Mouse (Mus musculus) liver, postnatal 0 days (tissue): ENCODE measurements around the gene Trim23. TPM values are rescaled to one million over a fixed set of nuclear protein-coding genes. Genes with fewer than 3 reads are reported as not detected.
"Not testable (repeated sequence)": the region's sequence is repeated elsewhere in the genome, so short reads cannot be mapped to it uniquely, and the experiment has no call there.

Experiments
- ATAC-seq: fragments of 200-750 bp; cut with Nextera tagmentation; 2 replicates; pipeline ENCODE4 v1.8.0; 2017; ENCODE audit warnings: mild to moderate bottlenecking, moderate library complexity
- DNase-seq: peaks from one replicate; pipeline ENCODE4 v3.0.0-alpha.2; 2016
- H3K27ac ChIP-seq: fragments of 300-500 bp; sonication (generic); 2 replicates; pipeline ENCODE4 v1.5.1; 2014; ENCODE audit warnings: antibody characterized with exemption, moderate library complexity, mild to moderate bottlenecking, low read depth
- H3K27me3 ChIP-seq: fragments of 300-500 bp; sonication (generic); 2 replicates; pipeline ENCODE4 v1.6.1; 2014; ENCODE audit warnings: low read length, control low read depth, mixed read lengths; ENCODE audit not compliant: insufficient read depth
- H3K36me3 ChIP-seq: fragments of 300-500 bp; sonication (generic); replicated peaks from 2 replicates; pipeline ENCODE4 v1.6.1; 2014; ENCODE audit warnings: mild to moderate bottlenecking, control low read depth, low read length, moderate library complexity, mixed read lengths; ENCODE audit not compliant: insufficient read depth
- H3K4me1 ChIP-seq: fragments of 300-500 bp; sonication (generic); 2 replicates; pipeline ENCODE4 v1.6.1; 2014; ENCODE audit warnings: antibody characterized with exemption, mild to moderate bottlenecking, control low read depth; ENCODE audit not compliant: insufficient read depth
- H3K4me2 ChIP-seq: fragments of 300-500 bp; sonication (generic); 2 replicates; pipeline ENCODE4 v1.6.1; 2014; ENCODE audit warnings: low read depth, mild to moderate bottlenecking, low read length, moderate library complexity, mixed read lengths
- H3K4me3 ChIP-seq: fragments of 300-500 bp; sonication (generic); 2 replicates; pipeline ENCODE4 v1.5.1; 2014; ENCODE audit warnings: low read depth, low read length
- H3K9ac ChIP-seq: fragments of 300-500 bp; sonication (generic); replicated peaks from 2 replicates; pipeline ENCODE4 v1.6.1; 2014; ENCODE audit warnings: mild to moderate bottlenecking, moderate library complexity
- H3K9me3 ChIP-seq: fragments of 300-500 bp; sonication (generic); 2 replicates; pipeline ENCODE4 v1.6.1; 2016; ENCODE audit warnings: mild to moderate bottlenecking, control low read depth, low read length, mixed read lengths
- CTCF ChIP-seq: sonication (generic); IDR thresholded peaks from 2 replicates; pipeline ENCODE4 v1.5.1; 2016; ENCODE audit warnings: antibody characterized with exemption, low read depth
- EP300 ChIP-seq: IDR thresholded peaks from 2 replicates; pipeline ENCODE4 v1.6.1; 2016; ENCODE audit warnings: antibody characterized with exemption, low read depth, mild to moderate bottlenecking
- WGBS: fragments of 180-500 bp; shearing (Covaris S2); extraction: QIAGEN DNeasy Blood & Tissue Kit; methylation state at CpG from one replicate; pipeline ENCODE4 v1.1.7; 2014; ENCODE audit not compliant: insufficient replicate concordance; 5-methylcytosine and 5-hydroxymethylcytosine counted together
- polyA plus RNA-seq: library from polyadenylated mRNA; unstranded; fragments of >200 nt; fragmentation: Nextera tagmentation; extraction: Ambion mirVana; gene quantifications from 2 replicates; pipeline ENCODE4 v1.2.1, GENCODE M21; 2015

Gene Trim23
- polyA plus RNA-seq, 1 experiment from 2014 or later, result 6.4 TPM

DNA sequence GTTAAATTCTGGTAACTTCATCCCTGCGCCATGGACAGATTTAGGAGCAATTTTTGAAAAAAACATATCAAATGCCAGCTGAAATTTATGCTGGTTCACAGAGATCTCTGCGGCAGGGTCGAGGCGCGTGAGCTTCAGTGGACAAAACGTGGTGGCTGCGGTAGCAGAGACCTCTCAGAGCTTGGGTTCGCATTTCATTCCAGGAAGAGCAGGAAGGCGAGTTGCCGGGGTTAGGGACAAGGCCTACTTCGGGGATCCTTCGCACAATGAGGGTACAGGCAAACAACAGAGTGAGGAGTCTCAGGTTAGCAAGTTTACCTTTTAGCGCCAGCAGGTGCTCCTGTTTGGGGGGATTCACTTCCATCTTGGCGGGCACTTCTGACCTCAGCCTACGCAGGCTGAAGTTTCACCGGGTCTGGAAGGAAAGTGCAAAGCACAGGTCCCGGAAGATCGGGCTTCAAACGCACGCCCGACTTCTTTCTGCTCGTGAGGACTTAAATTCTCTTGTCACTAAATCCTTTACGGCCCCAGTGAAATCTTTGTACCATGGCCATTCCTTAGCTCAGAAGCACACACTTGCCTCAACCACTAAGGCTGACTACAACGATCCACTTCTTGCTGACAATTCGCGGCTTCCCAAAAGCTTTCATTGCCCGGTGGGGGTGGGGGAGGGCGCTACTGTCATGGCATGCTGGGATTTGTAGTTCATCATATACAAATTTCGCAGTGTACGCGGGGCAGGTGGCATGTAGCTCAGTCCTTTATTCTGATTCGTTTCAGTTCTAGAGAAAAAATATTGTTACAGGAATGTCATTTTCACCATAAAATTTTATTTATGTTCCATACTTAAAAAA is 574 bp upstream of the Trim23 start, which contains the start of gene Trappc13:
Gene Trappc13 (minus strand): TSS at position 674 of the 854 bp plus-strand sequence.
- Histone ChIP-seq H3K4me1 (peaks cover 11% of the 10 kb centered on the region), H3K4me3 (peak within 1 kb of the TSS; percentile 78), H3K9me3 (no peaks in the 10 kb centered on the region), H3K27ac (peak within 1 kb of the TSS; percentile 90), H3K4me2 (peak within 1 kb of the TSS; percentile 77), H3K9ac (peak within 1 kb of the TSS; percentile 82), H3K27me3 (no peaks in the 10 kb centered on the region), H3K36me3 (peaks cover 12% of the 10 kb centered on the region)
- TF ChIP-seq EP300, result no peak
- TF ChIP-seq CTCF, result peak; percentile 6; the same call in 1 of the 2 replicates
- peak; percentile 84 for ATAC-seq
- DNase-seq, result peak; percentile 88
- WGBS, result under 1% methylated on average over 32 of the region's 32 CpGs

DNA sequence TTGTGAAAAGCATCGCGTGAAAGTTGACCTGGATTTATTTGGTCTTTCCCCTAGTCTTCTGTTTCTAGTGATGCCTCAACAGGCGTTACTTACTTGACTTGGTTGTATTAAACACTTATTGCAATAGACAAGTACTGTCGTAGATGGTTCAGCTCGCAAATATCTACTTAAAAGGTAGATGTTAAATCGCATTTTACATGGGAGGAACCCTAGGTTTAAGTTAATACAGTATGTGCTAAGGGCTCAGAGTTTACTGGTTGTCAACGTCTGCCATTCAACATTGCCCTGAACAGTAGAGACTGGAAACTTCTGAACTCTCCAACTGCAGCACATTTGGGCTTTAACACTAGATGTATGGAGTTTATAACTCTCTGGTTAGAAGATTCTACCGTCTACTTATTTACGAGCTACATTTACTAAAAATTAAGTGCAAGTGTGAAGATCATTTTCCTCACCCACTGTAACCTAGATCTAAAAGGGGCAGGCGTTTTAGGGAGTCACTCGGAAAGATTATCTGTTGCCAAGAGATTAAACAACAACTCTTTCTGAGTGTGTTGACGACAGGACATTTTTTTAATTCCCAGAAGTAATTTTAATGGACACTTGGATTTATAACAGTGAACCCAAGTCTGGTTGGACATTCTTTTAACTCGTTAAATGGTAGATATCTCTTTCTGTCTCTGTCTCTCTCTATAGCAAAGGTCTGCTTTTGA is 735 bp downstream of the Trim23 start:
- ATAC-seq, result peak; percentile 2; the same call in 1 of the 2 replicates
- peak overlapping the region; percentile 76 for H3K9ac ChIP-seq
- TF ChIP-seq EP300 (peak; percentile 43; the same call in 1 of the 2 replicates), CTCF (no peak)
- no peaks in the 10 kb centered on the region for H3K27me3 ChIP-seq
- H3K4me2 ChIP-seq, result peak overlapping the region; percentile 71
- no peaks in the 10 kb centered on the region for H3K9me3 ChIP-seq
- peaks cover 12% of the 10 kb centered on the region for H3K36me3 ChIP-seq
- peak overlapping the region; percentile 84 for H3K27ac ChIP-seq
- H3K4me3 ChIP-seq, result peak overlapping the region; percentile 78
- WGBS, result 12% methylated on average over 13 of the region's 13 CpGs
- no peak for DNase-seq
- peaks cover 8% of the 10 kb centered on the region for H3K4me1 ChIP-seq

DNA sequence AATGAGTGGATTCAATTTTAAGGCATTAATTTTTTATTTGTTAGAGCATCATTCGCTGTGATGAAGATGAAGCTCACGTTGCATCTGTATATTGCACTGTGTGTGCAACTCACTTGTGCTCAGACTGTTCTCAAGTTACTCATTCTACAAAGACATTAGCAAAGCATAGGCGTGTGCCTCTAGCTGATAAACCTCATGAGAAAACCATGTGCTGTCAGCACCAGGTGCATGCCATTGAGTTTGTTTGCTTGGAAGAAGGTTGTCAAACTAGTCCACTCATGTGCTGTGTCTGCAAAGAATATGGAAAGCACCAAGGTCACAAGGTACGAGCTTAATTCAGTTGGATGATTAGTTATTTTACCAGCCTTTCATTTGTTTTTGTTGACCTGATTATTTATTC is 8.8 kb downstream of the Trim23 start:
- Histone ChIP-seq H3K27ac (no peak overlapping the region), H3K4me2 (no peak overlapping the region), H3K4me1 (no peaks in the 10 kb centered on the region), H3K27me3 (no peaks in the 10 kb centered on the region), H3K36me3 (peaks cover 34% of the 10 kb centered on the region), H3K9me3 (no peaks in the 10 kb centered on the region), H3K9ac (no peak overlapping the region), H3K4me3 (no peak overlapping the region)
- 81% methylated on average over 4 of the region's 4 CpGs for WGBS
- ATAC-seq (no peak), DNase-seq (no peak)
- TF ChIP-seq CTCF (no peak), EP300 (no peak)

DNA sequence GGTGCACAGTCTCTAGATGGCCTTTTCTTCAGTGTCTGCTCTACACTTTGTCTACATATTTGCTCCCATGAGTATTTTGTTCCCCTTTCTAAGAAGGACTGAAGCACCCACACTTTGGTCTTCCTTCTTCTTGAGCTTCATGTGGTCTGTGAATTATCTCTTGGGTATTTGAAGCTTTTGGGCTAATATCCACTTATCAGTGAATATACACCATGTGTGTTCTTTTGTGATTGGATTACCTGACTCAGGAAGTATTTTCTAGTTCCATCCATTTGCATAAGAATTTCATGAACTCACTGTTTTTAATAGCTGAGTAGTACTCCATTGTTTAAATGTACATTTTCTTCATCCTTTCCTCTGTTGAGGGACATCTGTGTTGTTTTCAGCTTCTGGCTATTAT is 17.3 kb downstream of the Trim23 start:
- not testable (repeated sequence) for ATAC-seq, H3K9me3 ChIP-seq, H3K4me2 ChIP-seq, H3K9ac ChIP-seq, H3K27ac ChIP-seq, H3K27me3 ChIP-seq, H3K4me3 ChIP-seq, DNase-seq, H3K4me1 ChIP-seq
- peaks cover 26% of the 10 kb centered on the region for H3K36me3 ChIP-seq

DNA sequence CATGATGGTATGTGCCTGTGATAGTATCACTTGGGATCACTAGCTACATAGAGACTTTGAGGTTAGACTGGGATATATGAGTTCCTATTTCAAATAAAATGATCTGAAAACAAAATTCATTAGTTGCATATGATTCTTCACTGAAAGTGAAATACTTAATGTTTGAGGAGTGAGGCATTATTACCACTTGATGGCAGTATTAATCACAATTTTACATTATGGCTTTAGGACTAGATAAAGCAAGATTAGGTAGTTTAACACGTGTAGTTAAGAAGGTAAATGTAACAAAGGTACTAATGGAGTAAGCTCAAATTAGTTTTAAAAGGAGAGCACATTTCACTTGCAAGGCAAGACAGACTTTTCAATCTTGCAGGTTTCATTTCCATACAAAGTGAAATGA is 25.7 kb downstream of the Trim23 start:
- Histone ChIP-seq H3K4me1 (no peaks in the 10 kb centered on the region), H3K9ac (no peak overlapping the region), H3K36me3 (peaks cover 48% of the 10 kb centered on the region), H3K9me3 (no peaks in the 10 kb centered on the region), H3K4me2 (no peak overlapping the region), H3K27me3 (no peaks in the 10 kb centered on the region), H3K4me3 (no peak overlapping the region), H3K27ac (no peak overlapping the region)
- 49% methylated on average over 1 of the region's 1 CpGs for WGBS
- ATAC-seq (no peak), DNase-seq (no peak)
- no peak for TF ChIP-seq CTCF
- no peak for TF ChIP-seq EP300

DNA sequence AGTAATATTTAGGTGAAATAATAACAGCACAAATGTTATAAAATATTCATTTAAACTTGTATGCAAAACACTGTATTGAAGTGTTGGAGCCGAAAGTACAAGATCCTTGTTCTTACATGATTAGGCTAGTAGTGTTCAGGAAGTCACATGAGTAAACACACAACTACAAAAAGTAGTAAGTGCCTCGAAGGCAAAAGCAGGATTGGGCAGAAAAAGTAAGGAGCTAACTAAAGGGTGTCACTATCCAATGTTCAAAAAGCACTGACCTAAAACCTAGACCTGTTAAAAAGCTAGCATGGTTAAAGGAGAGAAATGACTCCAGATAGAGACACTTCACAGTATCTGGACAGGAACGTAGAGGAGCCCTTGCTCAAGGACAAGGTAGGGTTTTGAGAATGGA is 48.9 kb downstream of the Trim23 start:
- H3K27ac ChIP-seq, result no peak overlapping the region
- DNase-seq (no peak), ATAC-seq (no peak)
- no peaks in the 10 kb centered on the region for H3K9me3 ChIP-seq
- peak overlapping the region; percentile 82 for H3K4me3 ChIP-seq
- H3K4me1 ChIP-seq, result peaks cover 11% of the 10 kb centered on the region
- H3K9ac ChIP-seq, result peak overlapping the region; percentile 78
- 25% methylated on average over 3 of the region's 3 CpGs for WGBS
- peak overlapping the region; percentile 75 for H3K4me2 ChIP-seq
- TF ChIP-seq CTCF, result no peak
- no peaks in the 10 kb centered on the region for H3K27me3 ChIP-seq
- H3K36me3 ChIP-seq, result peaks cover 6% of the 10 kb centered on the region
